Mouse (Mus musculus) neural tube, embryonic 14.5 days (tissue): Measurements from ENCODE around the gene Bhlha15. TPM values are rescaled to one million over a fixed set of nuclear protein-coding genes. Genes with fewer than 3 reads are reported as not detected.

Experiments
- ATAC-seq: fragments of 200-750 bp; cut with Nextera tagmentation; 2 replicates; pipeline ENCODE4 v1.8.0; 2017; ENCODE audit warnings: low read depth, mild to moderate bottlenecking, moderate TSS enrichment, moderate library complexity
- H3K27ac ChIP-seq: fragments of 300-500 bp; sonication (generic); 2 replicates; pipeline ENCODE4 v1.5.1; 2014; ENCODE audit warnings: low read depth, mild to moderate bottlenecking, control low read depth, low read length, moderate library complexity, mixed read lengths
- H3K27me3 ChIP-seq: fragments of 300-500 bp; sonication (generic); 2 replicates; pipeline ENCODE4 v1.6.1; 2014; ENCODE audit warnings: low read length; ENCODE audit not compliant: control insufficient read depth, insufficient read depth
- H3K36me3 ChIP-seq: fragments of 300-500 bp; sonication (generic); 2 replicates; pipeline ENCODE4 v1.6.1; 2014; ENCODE audit warnings: low read length, mixed read lengths; ENCODE audit not compliant: control insufficient read depth, insufficient read depth
- H3K4me1 ChIP-seq: fragments of 300-500 bp; sonication (generic); 2 replicates; pipeline ENCODE4 v1.6.1; 2014; ENCODE audit warnings: low read length; ENCODE audit not compliant: control insufficient read depth, insufficient read depth
- H3K4me2 ChIP-seq: fragments of 300-500 bp; sonication (generic); 2 replicates; pipeline ENCODE4 v1.6.1; 2014; ENCODE audit warnings: mild to moderate bottlenecking, low read depth, low read length, control low read depth
- H3K4me3 ChIP-seq: fragments of 300-500 bp; sonication (generic); 2 replicates; pipeline ENCODE4 v1.5.1; 2014; ENCODE audit warnings: low read depth, low read length, control low read depth, mixed read lengths
- H3K9ac ChIP-seq: fragments of 300-500 bp; sonication (generic); replicated peaks from 2 replicates; pipeline ENCODE4 v1.6.1; 2014; ENCODE audit warnings: low read depth, mild to moderate bottlenecking, control low read depth, low read length, mixed read lengths
- H3K9me3 ChIP-seq: fragments of 300-500 bp; sonication (generic); 2 replicates; pipeline ENCODE4 v1.6.1; 2016; ENCODE audit warnings: low read length; ENCODE audit not compliant: control insufficient read depth
- WGBS: fragments of 180-500 bp; shearing (Covaris S2); extraction: QIAGEN DNeasy Blood & Tissue Kit; methylation state at CpG from one replicate; pipeline ENCODE4 v1.1.7; 2014; 5-methylcytosine and 5-hydroxymethylcytosine counted together
- polyA plus RNA-seq: library from polyadenylated mRNA; unstranded; fragments of >200 nt; fragmentation: Nextera tagmentation; extraction: Ambion mirVana; gene quantifications from 2 replicates; pipeline ENCODE4 v1.2.1, GENCODE M21; 2014

Bhlha15 gene
- polyA plus RNA-seq, 1 experiment from 2014 or later: 0.28 TPM

DNA sequence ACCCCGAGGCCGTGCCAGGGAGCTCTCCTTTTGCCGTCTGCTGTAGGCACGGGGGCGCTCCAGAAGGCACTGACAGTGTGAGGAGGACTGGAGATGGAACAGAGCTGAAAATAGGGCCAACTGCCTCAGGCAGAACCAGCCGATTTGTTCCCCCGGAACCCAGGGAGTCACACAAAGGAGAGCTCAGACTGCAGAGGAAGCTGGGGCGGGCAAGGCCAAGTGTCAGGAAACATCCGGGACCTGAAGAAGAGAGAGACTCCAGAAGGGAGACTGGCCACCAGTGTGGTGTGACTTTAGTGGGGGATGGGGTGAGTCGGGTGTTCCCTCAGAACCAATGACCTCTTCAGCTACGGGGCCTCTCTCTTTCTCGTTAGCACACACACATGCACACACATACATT is 29.2 kb downstream of the Bhlha15 start:
- no peak for ATAC-seq
- Histone ChIP-seq H3K27ac (no peak overlapping the region), H3K4me2 (no peak overlapping the region), H3K4me3 (no peak overlapping the region), H3K4me1 (peaks cover 12% of the 10 kb centered on the region), H3K27me3 (no peaks in the 10 kb centered on the region), H3K9ac (no peak overlapping the region), H3K36me3 (0 out of 2 replicates have a peak, but pooled peaks cover 7% of the 10 kb centered on the region), H3K9me3 (no peaks in the 10 kb centered on the region)
- WGBS: 74% methylated on average over 12 of the region's 12 CpGs

DNA sequence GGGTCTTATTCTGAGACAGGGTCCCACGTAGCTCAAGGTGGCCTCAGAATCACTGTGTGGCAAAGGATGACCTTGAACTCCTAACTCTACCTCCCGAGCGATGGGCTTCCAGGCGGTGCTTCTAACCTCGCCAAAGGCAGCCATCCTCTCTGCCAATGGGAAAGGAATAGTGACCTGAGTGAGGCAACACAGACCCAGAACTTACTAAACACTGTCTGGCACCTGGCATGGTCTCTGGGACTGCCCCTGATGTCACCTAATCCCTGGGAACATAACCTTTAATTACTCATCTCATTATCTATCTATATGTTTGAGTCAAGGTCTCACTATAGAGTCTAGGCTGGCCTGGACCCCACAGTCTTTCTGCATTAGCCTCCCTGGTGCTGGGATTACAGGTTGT is 29.9 kb downstream of the Bhlha15 start:
- Histone ChIP-seq H3K9me3 (no peaks in the 10 kb centered on the region), H3K4me2 (no peak overlapping the region), H3K9ac (no peak overlapping the region), H3K27ac (no peak overlapping the region), H3K4me1 (peaks cover 14% of the 10 kb centered on the region), H3K36me3 (0 out of 2 replicates have a peak, but pooled peaks cover 7% of the 10 kb centered on the region), H3K27me3 (no peaks in the 10 kb centered on the region), H3K4me3 (no peak overlapping the region)
- ATAC-seq: no peak
- WGBS: 94% methylated on average over 5 of the region's 5 CpGs

DNA sequence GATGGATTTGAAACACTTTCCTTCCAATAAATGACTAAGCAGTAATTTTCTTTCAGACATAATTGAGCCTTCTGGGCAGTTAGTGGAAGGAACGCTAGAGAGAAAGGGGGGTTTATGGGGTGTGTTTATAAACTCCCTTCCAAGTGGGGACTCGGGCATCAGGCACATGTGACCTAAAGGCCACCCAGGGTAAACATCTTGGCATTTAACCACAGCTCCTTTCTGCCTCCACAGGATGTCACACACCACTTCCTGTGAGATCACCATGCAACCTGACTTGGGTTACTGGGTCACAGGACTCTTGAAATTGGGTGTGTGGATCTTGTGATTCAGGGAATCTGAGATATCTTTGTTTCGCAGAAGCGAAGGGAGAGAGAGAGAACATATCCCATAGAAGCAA is 31.2 kb downstream of the Bhlha15 start:
- H3K4me3 ChIP-seq: no peak overlapping the region
- ATAC-seq: no peak

DNA sequence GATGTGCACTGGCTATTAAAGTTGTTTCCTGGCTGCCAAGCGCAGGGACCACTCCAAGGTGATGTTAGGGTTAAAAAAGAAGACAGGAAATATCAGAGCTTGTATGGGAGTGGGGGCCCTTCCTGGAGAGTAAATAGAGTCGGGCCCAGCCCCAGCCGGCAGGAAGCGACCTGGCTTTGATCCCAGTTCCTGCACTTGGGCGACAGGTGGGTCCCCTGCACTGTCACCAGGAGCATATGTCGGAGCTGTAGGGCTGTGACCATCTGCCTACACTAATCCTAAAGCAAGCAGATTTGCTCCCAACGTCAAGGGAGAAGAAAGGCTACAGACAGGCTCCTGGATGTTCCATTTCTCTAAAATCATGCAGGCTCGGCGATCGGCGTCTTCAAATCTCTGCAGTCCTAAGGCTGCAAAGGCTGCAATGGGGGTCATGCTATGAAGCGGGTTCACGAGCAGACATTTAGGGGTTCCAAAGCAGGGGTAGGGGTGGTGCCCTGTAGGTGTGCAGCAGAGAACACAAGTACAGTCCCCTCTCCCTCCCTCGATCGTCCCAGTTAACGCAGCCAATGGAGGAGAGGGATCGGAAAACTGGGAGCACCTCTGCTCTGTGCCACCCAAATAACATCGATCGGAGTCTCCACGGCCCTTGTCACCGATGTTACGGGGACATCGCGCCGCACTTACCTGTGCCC is 32.9 kb downstream of the Bhlha15 start:
- 5% methylated on average over 25 of the region's 25 CpGs for WGBS
- peak; percentile 74; the same call in 1 of the 2 replicates for ATAC-seq

More for the DNA sequence above, 31.2 kb downstream of the Bhlha15 start:
- WGBS: 69% methylated on average over 4 of the region's 4 CpGs
- H3K4me1 ChIP-seq: peaks cover 14% of the 10 kb centered on the region
- no peaks in the 10 kb centered on the region for H3K9me3 ChIP-seq
- H3K27ac ChIP-seq: no peak overlapping the region
- no peaks in the 10 kb centered on the region for H3K27me3 ChIP-seq
- no peak overlapping the region for H3K9ac ChIP-seq
- 0 out of 2 replicates have a peak, but pooled peaks cover 1% of the 10 kb centered on the region for H3K36me3 ChIP-seq
- H3K4me2 ChIP-seq: no peak overlapping the region

DNA sequence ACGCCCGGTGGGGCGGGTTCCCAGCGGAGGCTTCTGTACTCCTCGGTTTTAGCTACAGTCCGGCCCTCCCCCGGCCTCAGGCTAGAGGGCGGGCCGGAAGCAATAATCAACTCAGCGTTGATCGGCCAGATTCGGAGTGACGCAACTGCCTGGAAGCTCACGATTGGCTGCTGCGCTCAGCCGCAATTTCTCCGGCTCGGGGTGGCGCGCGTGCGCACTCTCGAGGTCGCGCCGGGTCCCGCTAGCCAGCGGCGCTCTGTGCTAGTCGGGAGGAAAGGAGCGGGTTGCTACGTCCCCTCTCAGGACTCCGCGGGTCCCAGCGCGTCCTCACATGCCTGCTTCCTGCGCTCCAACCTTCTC is 33.4 kb downstream of the Bhlha15 start, which contains the start of gene Tecpr1:
Tecpr1 (minus strand) TSS at position 113 of the 360 bp plus-strand sequence.
- H3K4me1 ChIP-seq: peaks cover 14% of the 10 kb centered on the region
- peak within 1 kb of the TSS; percentile 45 for H3K27ac ChIP-seq
- H3K4me3 ChIP-seq: peak within 1 kb of the TSS; percentile 44
- H3K9ac ChIP-seq: peak within 1 kb of the TSS; percentile 56
- peak within 1 kb of the TSS; percentile 83 for H3K4me2 ChIP-seq
- H3K36me3 ChIP-seq: no peaks in the 10 kb centered on the region
- no peaks in the 10 kb centered on the region for H3K9me3 ChIP-seq
- H3K27me3 ChIP-seq: no peaks in the 10 kb centered on the region
- WGBS: under 1% methylated on average over 28 of the region's 37 CpGs
- peak; percentile 96 for ATAC-seq

More for the DNA sequence above, 32.9 kb downstream of the Bhlha15 start:
- no peaks in the 10 kb centered on the region for H3K9me3 ChIP-seq
- no peaks in the 10 kb centered on the region for H3K27me3 ChIP-seq
- peaks cover 14% of the 10 kb centered on the region for H3K4me1 ChIP-seq
- peak overlapping the region; percentile 56 for H3K9ac ChIP-seq
- H3K4me3 ChIP-seq: peak overlapping the region; percentile 44
- no peaks in the 10 kb centered on the region for H3K36me3 ChIP-seq
- peak overlapping the region; percentile 83 for H3K4me2 ChIP-seq
- H3K27ac ChIP-seq: peak overlapping the region; percentile 45

DNA sequence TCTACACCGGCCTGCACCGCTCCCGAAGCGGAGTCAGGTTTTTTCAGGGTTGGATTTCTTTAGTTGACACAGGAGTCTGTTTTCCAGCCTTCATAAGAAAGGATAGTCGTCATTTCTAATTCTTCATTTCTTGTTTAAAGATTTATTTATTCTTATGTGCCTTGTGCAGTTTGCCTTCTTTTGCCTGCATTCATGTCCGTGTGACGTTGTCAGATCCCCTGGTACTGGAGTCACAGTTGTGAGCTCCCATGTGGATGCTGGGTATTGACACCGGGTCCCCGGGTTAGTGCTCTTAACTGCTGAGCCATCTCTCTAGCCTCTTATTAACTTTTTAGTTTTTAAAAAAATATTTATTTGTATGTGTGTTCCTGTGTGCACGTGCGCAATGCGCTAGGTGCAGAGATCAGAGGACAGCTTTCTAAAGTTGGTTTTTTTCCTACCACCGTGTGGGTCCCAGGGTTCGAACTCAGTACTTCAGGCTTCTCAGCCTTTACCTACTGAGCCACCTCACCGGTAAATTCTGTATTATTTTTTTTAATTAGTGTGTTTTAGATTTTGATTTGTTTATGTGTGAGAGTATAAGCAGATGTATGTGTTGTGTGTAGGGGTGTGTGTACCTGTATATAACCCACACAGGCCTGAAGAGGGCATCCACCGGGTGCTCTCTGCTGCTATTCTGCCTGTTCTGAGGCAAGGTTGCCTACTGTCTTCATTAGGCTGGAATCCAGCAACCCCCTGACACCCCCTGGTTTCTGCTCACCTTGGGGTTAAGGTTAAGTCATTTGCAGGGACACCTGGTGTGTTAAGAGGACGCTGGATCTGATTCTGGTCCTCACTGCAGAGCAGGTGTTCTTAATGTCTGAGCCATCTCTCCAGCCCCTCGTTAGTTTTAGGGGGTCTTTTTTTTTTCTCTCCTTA is 34.1 kb downstream of the Bhlha15 start:
- Histone ChIP-seq H3K9ac (peak overlapping the region; percentile 56), H3K27ac (peak overlapping the region; percentile 31), H3K9me3 (no peaks in the 10 kb centered on the region), H3K4me3 (peak overlapping the region; percentile 44), H3K36me3 (no peaks in the 10 kb centered on the region), H3K4me1 (peaks cover 14% of the 10 kb centered on the region), H3K27me3 (no peaks in the 10 kb centered on the region), H3K4me2 (peak overlapping the region; percentile 83)
- WGBS: 26% methylated on average over 18 of the region's 18 CpGs
- ATAC-seq: peak; percentile 50

DNA sequence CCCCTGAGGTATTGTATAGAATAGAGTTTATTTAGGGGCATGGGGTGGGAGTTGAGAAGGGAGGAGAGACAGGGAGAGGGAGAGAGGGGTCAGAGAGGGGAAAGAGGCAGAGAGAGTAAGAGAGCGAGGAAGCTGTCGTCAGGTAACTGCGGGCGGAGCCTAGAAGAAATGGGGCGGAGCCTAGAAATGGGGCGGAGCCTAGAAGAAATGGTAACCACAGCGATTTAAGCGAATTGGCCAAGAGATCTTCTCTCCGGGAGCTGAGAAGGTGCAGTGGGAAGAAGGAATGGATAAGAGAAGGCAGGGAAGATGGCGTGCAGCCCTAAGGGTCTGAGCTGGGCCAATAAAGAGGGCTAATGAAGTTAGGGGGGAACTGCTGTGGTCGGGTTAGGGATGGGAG is 36.1 kb downstream of the Bhlha15 start:
- Histone ChIP-seq H3K4me2 (no peak overlapping the region), H3K9ac (no peak overlapping the region), H3K27me3 (no peaks in the 10 kb centered on the region), H3K4me3 (no peak overlapping the region), H3K9me3 (no peaks in the 10 kb centered on the region), H3K4me1 (peaks cover 14% of the 10 kb centered on the region), H3K36me3 (no peaks in the 10 kb centered on the region), H3K27ac (no peak overlapping the region)
- WGBS: 29% methylated on average over 11 of the region's 11 CpGs
- ATAC-seq: no peak

DNA sequence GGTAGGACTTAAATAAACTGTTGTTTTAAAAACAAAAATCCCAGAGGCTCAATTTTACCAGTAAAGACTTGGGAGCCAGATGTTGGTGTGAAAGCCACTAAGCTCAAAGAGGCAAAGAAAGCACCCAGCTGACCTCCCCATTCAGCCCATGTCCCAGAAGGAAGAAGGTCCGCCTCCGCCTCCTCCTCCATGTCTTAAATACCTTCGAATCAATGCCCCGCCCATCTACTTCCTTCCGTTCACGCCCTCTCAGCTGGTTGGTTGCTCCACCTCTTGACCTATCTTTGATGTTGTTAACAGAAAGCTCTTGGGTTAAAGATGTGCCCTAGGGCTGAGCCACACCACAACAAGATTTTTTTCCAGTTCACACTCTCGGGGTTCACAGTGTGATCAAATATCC is 40.1 kb downstream of the Bhlha15 start:
- WGBS: 91% methylated on average over 7 of the region's 7 CpGs
- H3K4me3 ChIP-seq: no peak overlapping the region

DNA sequence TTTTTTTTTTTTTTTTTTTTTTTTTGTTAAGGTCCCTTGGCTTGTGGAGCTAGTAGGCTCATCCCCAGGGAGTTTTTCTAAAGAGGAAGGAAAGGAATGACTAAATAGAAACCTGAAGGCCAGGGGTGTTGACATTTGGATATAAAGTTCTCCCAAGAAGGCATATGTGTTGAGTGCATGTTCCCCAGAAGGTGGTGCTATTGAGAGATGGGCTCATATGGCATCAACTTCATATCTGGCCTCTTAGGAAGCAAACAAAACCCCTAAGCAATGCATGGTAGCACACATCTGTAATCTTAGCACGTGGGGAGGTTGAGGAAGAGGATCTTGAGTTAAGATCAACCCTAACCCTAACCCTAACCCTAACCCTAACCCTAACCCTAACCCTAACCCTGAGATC is 41.3 kb downstream of the Bhlha15 start:
- Histone ChIP-seq H3K4me2 (no peak overlapping the region), H3K9me3 (no peaks in the 10 kb centered on the region), H3K9ac (no peak overlapping the region), H3K36me3 (no peaks in the 10 kb centered on the region), H3K27ac (no peak overlapping the region), H3K27me3 (no peaks in the 10 kb centered on the region), H3K4me3 (no peak overlapping the region), H3K4me1 (no peaks in the 10 kb centered on the region)
- WGBS: 58% methylated on average over 1 of the region's 1 CpGs
- ATAC-seq: no peak

More for the DNA sequence above, 40.1 kb downstream of the Bhlha15 start:
- no peaks in the 10 kb centered on the region for H3K4me1 ChIP-seq
- no peak overlapping the region for H3K27ac ChIP-seq
- H3K4me2 ChIP-seq: no peak overlapping the region
- no peak overlapping the region for H3K9ac ChIP-seq
- H3K36me3 ChIP-seq: no peaks in the 10 kb centered on the region
- no peaks in the 10 kb centered on the region for H3K27me3 ChIP-seq
- no peaks in the 10 kb centered on the region for H3K9me3 ChIP-seq
- no peak for ATAC-seq
